Mouse (Mus musculus) heart, adult 2 months (tissue): ENCODE measurements around the gene Mecom. TPM values are rescaled to one million over a fixed set of nuclear protein-coding genes. Genes with fewer than 3 reads are reported as not detected.

Experiments
- DNase-seq, 2 experiments: peaks; one replicate each; pipeline ENCODE4 v3.0.0; 2021
- H3K27ac ChIP-seq: fragments of 200-600 bp; 2 replicates; pipeline ENCODE4 v1.8.1; 2022
- H3K27me3 ChIP-seq: fragments of 200-500 bp; 2 replicates; pipeline ENCODE4 v1.6.1; 2012; ENCODE audit warnings: mild to moderate bottlenecking, low read length, inconsistent platforms, mixed read lengths; ENCODE audit not compliant: control insufficient read depth, insufficient read depth
- H3K36me3 ChIP-seq: fragments of 200-500 bp; 2 replicates; pipeline ENCODE4 v1.6.1; 2012; ENCODE audit warnings: low read length, inconsistent platforms; ENCODE audit not compliant: control insufficient read depth, insufficient read depth
- H3K4me1 ChIP-seq: fragments of 200-500 bp; 2 replicates; pipeline ENCODE4 v1.6.1; 2011; ENCODE audit warnings: low read length; ENCODE audit not compliant: control insufficient read depth, insufficient read depth
- H3K4me3 ChIP-seq: fragments of 200-600 bp; 2 replicates; pipeline ENCODE4 v1.8.1; 2022
- H3K79me2 ChIP-seq: fragments of 200-500 bp; replicated peaks from 2 replicates; pipeline ENCODE4 v1.6.1; 2012; ENCODE audit warnings: mild to moderate bottlenecking, inconsistent platforms, low read length, moderate library complexity, mixed read lengths; ENCODE audit not compliant: control insufficient read depth, insufficient read depth
- H3K9ac ChIP-seq: fragments of 200-500 bp; 2 replicates; pipeline ENCODE4 v1.6.1; 2012; ENCODE audit warnings: low read depth, mild to moderate bottlenecking, control low read depth, inconsistent platforms, low read length, mixed read lengths
- CTCF ChIP-seq: fragments of 200-600 bp; IDR thresholded peaks from 2 replicates; pipeline ENCODE4 v1.8.1; 2022; ENCODE audit warnings: antibody characterized with exemption, mild to moderate bottlenecking, moderate library complexity
- EP300 ChIP-seq: fragments of 200-500 bp; IDR thresholded peaks from 2 replicates; pipeline ENCODE4 v1.6.1; 2011; ENCODE audit warnings: low read depth, low read length, control low read depth; ENCODE audit not compliant: insufficient read depth
- POLR2A ChIP-seq: fragments of 200-500 bp; IDR thresholded peaks from 2 replicates; pipeline ENCODE4 v1.6.1; 2011; ENCODE audit warnings: mild to moderate bottlenecking, low read depth, low read length, control low read depth; ENCODE audit not compliant: insufficient read depth
- WGBS: fragments of 180-500 bp; shearing (Covaris S2); methylation state at CpG from one replicate; pipeline ENCODE4 v1.1.7; 2018; 5-methylcytosine and 5-hydroxymethylcytosine counted together
- intact Hi-C: fragments of 180-260 bp; cut with DNase I; formaldehyde crosslinking; loops from one replicate; pipeline ENCODE4 v1.15.1; 2025
- polyA plus RNA-seq: library from polyadenylated mRNA; depleted of rRNA; stranded (reverse); fragments of >200 nt; gene quantifications from 2 replicates; pipeline ENCODE4 v1.2.3, GENCODE M21; 2012
- total RNA-seq, 2 experiments: library from RNA; stranded (reverse); gene quantifications; 2 replicates each; pipeline ENCODE4 v1.2.3; 2021

Mecom gene
- total and polyA plus RNA-seq, 3 experiments, result 5.2 to 18.6 (median 12.5) TPM

- peaks cover 2% of the 10 kb centered on the region for H3K27me3 ChIP-seq
- 39% methylated on average over 16 of the region's 16 CpGs for WGBS
- DNase-seq, result no peak
- H3K4me3 ChIP-seq, result peak overlapping the region; percentile 61
- no peaks in the 10 kb centered on the region for H3K4me1 ChIP-seq
- intact Hi-C loops, result loop anchor here (10.0 kb wide), 2 partner anchors 299 to 409 kb away; no protein-coding TSS in a partner anchor
- H3K9ac ChIP-seq, result peak overlapping the region; percentile 62
- no peak for TF ChIP-seq POLR2A
- TF ChIP-seq CTCF, result no peak
- no peak for TF ChIP-seq EP300
- peak overlapping the region; percentile 74; the same call in 1 of the 2 replicates for H3K27ac ChIP-seq
- H3K36me3 ChIP-seq, result no peaks in the 10 kb centered on the region
- H3K79me2 ChIP-seq, result no peaks in the 10 kb centered on the region
These were observed 34.4 kb downstream of the Mecom start for GRCm38 (mm10) chr3:30513314-30513997.

- WGBS, result 45% methylated on average over 12 of the region's 12 CpGs
- Histone ChIP-seq H3K79me2 (no peaks in the 10 kb centered on the region), H3K4me3 (no peak overlapping the region), H3K36me3 (no peaks in the 10 kb centered on the region), H3K4me1 (no peaks in the 10 kb centered on the region), H3K27me3 (peaks cover 2% of the 10 kb centered on the region), H3K9ac (no peak overlapping the region), H3K27ac (no peak overlapping the region)
- TF ChIP-seq EP300, result no peak
- TF ChIP-seq POLR2A, result no peak
- TF ChIP-seq CTCF, result no peak
- no peak for DNase-seq
- intact Hi-C loops, result loop anchor here (10.0 kb wide), 2 partner anchors 298 to 408 kb away; no protein-coding TSS in a partner anchor
These were observed 35.3 kb downstream of the Mecom start for GRCm38 (mm10) chr3:30512459-30513030.

GRCm38 (mm10) chr3:30511796-30512195 lies 36.0 kb downstream of the Mecom start:
- TF ChIP-seq POLR2A, result no peak
- TF ChIP-seq CTCF, result no peak
- no peak for TF ChIP-seq EP300
- Histone ChIP-seq H3K9ac (no peak overlapping the region), H3K27ac (no peak overlapping the region), H3K79me2 (no peaks in the 10 kb centered on the region), H3K4me3 (no peak overlapping the region), H3K27me3 (peaks cover 2% of the 10 kb centered on the region), H3K4me1 (no peaks in the 10 kb centered on the region), H3K36me3 (no peaks in the 10 kb centered on the region)
- intact Hi-C loops, result loop anchor here (10.0 kb wide), 2 partner anchors 297 to 407 kb away; no protein-coding TSS in a partner anchor
- no peak for DNase-seq
- WGBS, result 65% methylated on average over 7 of the region's 7 CpGs

- H3K4me3 ChIP-seq, result no peak overlapping the region
- H3K36me3 ChIP-seq, result no peaks in the 10 kb centered on the region
- DNase-seq, result no peak
- no peak overlapping the region for H3K9ac ChIP-seq
- H3K4me1 ChIP-seq, result no peaks in the 10 kb centered on the region
- intact Hi-C loops, result loop anchor here (10.0 kb wide), 2 partner anchors 296 to 406 kb away; no protein-coding TSS in a partner anchor
- peaks cover 2% of the 10 kb centered on the region for H3K27me3 ChIP-seq
- H3K79me2 ChIP-seq, result no peaks in the 10 kb centered on the region
- TF ChIP-seq POLR2A, result no peak
- WGBS, result 59% methylated on average over 4 of the region's 4 CpGs
- no peak overlapping the region for H3K27ac ChIP-seq
These were observed 36.7 kb downstream of the Mecom start for GRCm38 (mm10) chr3:30511062-30511640.

- Histone ChIP-seq H3K4me1 (no peaks in the 10 kb centered on the region), H3K27ac (no peak overlapping the region), H3K79me2 (no peaks in the 10 kb centered on the region), H3K27me3 (peaks cover 2% of the 10 kb centered on the region), H3K9ac (no peak overlapping the region), H3K4me3 (no peak overlapping the region), H3K36me3 (no peaks in the 10 kb centered on the region)
- no peak for TF ChIP-seq POLR2A
- TF ChIP-seq EP300, result no peak
- TF ChIP-seq CTCF, result no peak
- WGBS, result 60% methylated on average over 8 of the region's 8 CpGs
- DNase-seq, result no peak
- intact Hi-C loops, result loop anchor here (10.0 kb wide), 2 partner anchors 296 to 406 kb away; no protein-coding TSS in a partner anchor
These were observed 37.2 kb downstream of the Mecom start for GRCm38 (mm10) chr3:30510646-30511045.

GRCm38 (mm10) chr3:30510105-30510504 lies 37.7 kb downstream of the Mecom start:
- H3K27ac ChIP-seq, result peak overlapping the region; percentile 95
- intact Hi-C loops, result loop anchor here (10.0 kb wide), 2 partner anchors 295 to 405 kb away; no protein-coding TSS in a partner anchor
- 21% methylated on average over 16 of the region's 16 CpGs for WGBS
- H3K4me3 ChIP-seq, result peak overlapping the region; percentile 80
- peaks cover 2% of the 10 kb centered on the region for H3K27me3 ChIP-seq
- no peaks in the 10 kb centered on the region for H3K79me2 ChIP-seq
- no peak for TF ChIP-seq EP300
- no peak for TF ChIP-seq CTCF
- no peak for TF ChIP-seq POLR2A
- no peaks in the 10 kb centered on the region for H3K36me3 ChIP-seq
- H3K4me1 ChIP-seq, result peaks cover 1% of the 10 kb centered on the region; the same call in 1 of the 2 replicates
- peak; percentile 21 to 31 for DNase-seq
- H3K9ac ChIP-seq, result no peak overlapping the region
